Mouse (Mus musculus) megakaryocyte-erythroid progenitor cell, adult 5-6 weeks (primary cell): ENCODE data around the gene Gm1527. TPM values are rescaled to one million over a fixed set of nuclear protein-coding genes. Genes with fewer than 3 reads are reported as not detected.
A peak's percentile ranks its signal among the peaks of the same experiment; 100 is the strongest.
"Not testable (repeated sequence)": the region's sequence is repeated elsewhere in the genome, so short reads cannot be mapped to it uniquely, and the experiment has no call there.

ENCODE experiments used
- ATAC-seq: replicated peaks from 2 replicates; pipeline ENCODE4 v1.8.0; 2016; ENCODE audit warnings: mild to moderate bottlenecking, inconsistent platforms; ENCODE audit not compliant: severe bottlenecking, poor library complexity, low FRiP score, low TSS enrichment
- total RNA-seq, 2 experiments: library from RNA; stranded (forward) in 1 of 2; stranded (reverse) in 1 of 2; fragments of 200-1000, 215-1000 nt in 1 of 2; fragments of >200 nt in 1 of 2; fragmentation: Nextera tagmentation in 1 of 2; gene quantifications; 2 replicates each; pipeline ENCODE4 v1.2.3; 2014 to 2017

The Gm1527 gene
- total RNA-seq (2014; fragmentation: Nextera tagmentation) (not detected in 2 replicates), total RNA-seq (2017) (not detected in 2 replicates)

DNA sequence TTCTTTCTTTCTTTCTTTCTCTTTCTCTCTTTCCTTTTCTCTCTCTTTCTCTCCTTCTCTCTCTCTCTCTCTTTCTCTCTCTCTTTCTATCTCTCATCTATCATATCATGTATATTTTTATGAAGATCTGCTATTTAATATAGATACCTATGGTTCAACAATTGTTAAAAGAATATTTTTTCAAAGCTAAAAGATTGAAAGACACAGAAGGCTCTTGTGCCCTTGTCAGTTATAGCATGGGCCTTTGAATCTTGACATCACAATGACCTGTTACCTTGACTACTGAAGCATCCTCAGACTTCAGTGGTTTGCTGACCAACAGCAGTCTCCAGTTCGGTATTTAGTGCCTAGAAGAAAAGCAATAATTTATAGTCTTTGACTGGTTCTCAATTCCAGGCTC, at the start of gene Gm1527:
TSS of gene Gm1527 (plus strand) at position 301 of the 400 bp plus-strand sequence.
- ATAC-seq, result no peak

DNA sequence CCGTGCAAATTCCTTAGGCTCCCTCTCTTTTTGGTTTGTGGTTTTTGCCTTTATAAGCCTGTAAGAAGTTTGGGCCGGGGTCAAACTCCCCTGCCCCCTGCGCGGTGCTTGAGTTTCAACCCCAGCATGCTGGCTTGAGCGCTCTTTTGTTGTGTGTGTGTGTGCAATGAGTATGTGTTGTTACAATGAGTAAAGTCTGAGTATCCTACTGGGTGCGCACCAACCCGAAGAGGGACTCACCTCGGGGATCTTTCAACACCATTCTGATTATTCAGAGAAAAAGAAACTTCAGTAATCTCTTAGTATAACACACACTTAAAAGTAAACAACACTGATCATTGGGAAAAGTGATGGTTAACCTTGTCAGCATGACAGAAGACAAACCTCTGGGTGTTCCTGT, 49.2 kb upstream of the Gm1527 start:
- ATAC-seq, result no peak

DNA sequence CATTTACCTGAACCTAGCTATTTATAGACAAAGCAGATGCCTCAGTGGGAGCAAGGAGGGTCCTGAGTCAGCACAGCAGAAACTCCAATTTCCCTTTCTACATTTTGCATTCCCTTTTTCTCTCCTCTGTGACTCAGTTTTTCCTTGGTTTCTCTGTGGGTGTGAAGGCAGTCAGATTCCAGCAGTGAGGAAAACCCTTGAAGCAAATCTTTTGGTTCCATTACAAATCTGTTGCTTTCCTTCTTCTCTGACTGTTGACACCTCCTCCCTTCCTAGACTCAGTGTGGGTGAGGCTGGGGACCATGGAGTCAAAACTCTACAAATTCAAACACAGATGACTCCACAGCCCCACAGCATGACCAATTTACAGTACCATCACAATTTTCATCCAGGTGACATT, 45.3 kb upstream of the Gm1527 start:
- no peak for ATAC-seq

DNA sequence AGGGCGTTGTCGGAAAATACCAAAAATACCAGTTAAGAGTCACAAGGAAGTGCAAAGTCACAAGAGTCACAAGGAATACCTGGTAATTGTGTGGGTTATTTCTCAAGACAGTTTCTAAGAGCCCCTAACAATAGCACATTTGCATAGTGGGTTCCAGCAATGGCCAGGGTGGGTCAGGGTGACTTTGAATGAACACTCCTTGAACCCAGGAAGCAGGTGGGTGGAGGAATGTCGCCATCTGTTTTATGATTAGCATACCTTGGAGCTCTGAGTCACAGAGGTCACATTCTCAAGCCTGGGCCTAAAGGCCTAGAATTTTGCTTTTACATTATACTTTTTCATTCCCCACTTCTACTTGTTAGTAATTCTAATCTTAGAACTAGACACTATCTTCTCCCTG, 40.2 kb upstream of the Gm1527 start:
- not testable (repeated sequence) for ATAC-seq

DNA sequence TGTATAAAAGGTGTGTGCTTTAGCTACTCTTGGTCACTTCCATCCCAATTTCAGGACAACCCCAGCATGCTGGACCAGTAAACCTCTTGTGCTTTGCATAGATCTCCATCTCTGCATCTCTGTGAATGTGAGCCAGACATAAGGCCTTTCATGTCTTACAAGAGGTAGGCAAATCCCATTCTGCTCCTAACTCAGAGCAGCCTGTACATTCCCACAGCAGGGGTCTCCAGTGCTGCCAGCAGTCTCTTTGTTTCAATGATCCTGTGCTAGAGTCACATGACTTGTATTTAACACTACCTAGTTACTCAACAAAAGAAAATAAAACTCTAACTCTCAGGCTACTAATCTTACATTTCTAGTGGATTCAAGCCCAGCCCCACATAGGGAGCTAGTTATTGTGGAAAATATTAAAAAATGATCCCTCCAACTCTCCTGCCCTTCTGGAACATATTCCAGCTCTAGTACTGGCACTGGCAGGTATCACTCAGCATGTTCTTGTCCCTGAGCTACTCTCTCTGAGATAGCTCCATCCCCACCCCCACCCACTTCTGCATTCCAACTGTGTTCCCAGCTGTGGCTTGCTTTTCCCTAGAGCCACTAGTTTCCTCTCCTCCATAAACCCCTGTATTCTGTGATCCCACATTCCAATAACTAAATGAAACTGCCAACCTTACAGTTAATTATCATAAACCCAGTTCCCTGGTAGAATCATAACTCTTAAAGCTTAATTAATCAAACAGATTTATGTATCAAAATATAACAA, 32.6 kb upstream of the Gm1527 start:
- ATAC-seq, result not testable (repeated sequence)

DNA sequence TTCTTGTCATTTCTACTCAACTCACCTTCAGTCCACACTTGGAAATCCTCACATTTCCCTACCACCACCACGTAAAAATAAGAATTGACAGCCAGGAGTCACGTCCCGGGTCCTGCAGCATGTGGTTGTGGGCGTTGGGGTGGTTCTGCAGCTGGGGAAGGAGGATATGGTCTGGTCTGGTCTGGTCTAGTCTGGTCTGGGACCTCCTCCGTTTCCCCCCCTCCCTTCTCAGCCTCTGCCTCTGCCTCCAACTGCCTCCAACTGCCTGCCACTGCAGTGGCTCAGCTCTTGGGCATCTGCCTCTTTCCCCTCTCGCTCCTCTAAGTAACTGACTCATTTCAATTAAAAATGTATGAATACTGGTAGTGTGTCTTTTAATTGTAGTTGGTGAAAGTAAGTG, 4.5 kb downstream of the Gm1527 start:
- not testable (repeated sequence) for ATAC-seq

DNA sequence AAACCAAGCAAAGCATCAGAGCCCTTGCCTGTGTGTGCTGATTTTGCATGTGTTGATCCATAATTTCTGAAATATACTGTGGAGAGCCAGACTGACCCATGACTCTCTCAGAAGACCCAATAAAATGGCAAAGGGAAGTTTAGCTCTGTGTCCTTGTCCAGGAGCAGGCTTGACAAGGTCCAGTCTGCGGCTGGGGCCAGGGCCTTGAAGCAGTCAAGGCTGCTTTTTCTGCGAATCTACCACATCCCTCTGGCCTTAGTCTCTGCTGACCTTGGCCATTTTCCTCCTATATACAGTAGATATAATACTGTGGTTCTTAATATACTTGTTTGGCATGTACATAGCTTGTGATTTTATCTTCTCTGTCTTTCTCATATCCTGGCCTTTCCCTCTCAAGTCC, 73.5 kb downstream of the Gm1527 start:
- ATAC-seq, result no peak

DNA sequence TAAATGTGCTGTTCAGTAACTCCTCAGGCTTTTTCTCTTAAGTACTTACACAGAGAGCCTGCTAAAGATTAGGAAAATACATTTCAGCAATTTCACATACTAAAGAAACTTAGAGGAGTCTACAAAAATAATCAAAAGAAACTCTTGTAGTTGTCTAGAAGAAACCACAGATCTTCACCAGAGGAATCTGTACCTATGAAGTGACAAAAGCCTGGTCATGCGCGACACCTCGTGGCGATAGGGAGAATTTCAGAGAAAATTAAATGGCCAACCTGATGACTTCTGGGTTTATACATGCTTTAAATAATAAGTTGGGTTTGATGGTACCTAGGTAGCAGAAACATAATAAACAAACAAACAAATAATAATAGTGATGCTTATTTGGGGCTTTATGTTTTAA, 76.4 kb downstream of the Gm1527 start:
- ATAC-seq, result peak; percentile 74; the same call in 1 of the 2 replicates

Other genes starting within 250 kb of the Gm1527 start
- gene Slc2a2, start 194.7 kb upstream of the Gm1527 start, total RNA-seq (2014; fragmentation: Nextera tagmentation), result not detected in 2 replicates
- 0.09 TPM in 1 of 2 replicates, not detected in the other for gene Slc2a2, start 194.7 kb upstream of the Gm1527 start, total RNA-seq (2017)
- 0.67 and 0.87 TPM in 2 replicates for gene Eif5a2, start 111.3 kb upstream of the Gm1527 start, total RNA-seq (2014; fragmentation: Nextera tagmentation)
- gene Eif5a2, start 111.3 kb upstream of the Gm1527 start, total RNA-seq (2017), result 0.38 and 1.2 TPM in 2 replicates
- gene Rpl22l1, start 87.2 kb upstream of the Gm1527 start, total RNA-seq (2014; fragmentation: Nextera tagmentation), result 1,279 and 1,311 TPM in 2 replicates
- 97.2 and 144 TPM in 2 replicates for gene Rpl22l1, start 87.2 kb upstream of the Gm1527 start, total RNA-seq (2017)
- gene Egfem1, start 189.4 kb downstream of the Gm1527 start, total RNA-seq (2014; fragmentation: Nextera tagmentation), result not detected in 2 replicates
- gene Egfem1, start 189.4 kb downstream of the Gm1527 start, total RNA-seq (2017), result not detected in 2 replicates